Mouse (Mus musculus) cerebellum, adult 2 months (tissue): ENCODE measurements at regions not wholly inside any gene's neighbourhood (a gene's known extent, or its start where the extent isn't known, plus 50 kb on each side); places are given as distances from the start of the nearest gene placed in this dataset.

Experiments used
- CTCF ChIP-seq: fragments of 200-500 bp; IDR thresholded peaks from 2 replicates; pipeline ENCODE4 v1.5.1; 2011; ENCODE audit warnings: low read depth, mild to moderate bottlenecking, control low read depth, low read length, moderate library complexity, borderline replicate concordance; ENCODE audit not compliant: insufficient read depth
- POLR2A ChIP-seq: fragments of 200-500 bp; IDR thresholded peaks from 2 replicates; pipeline ENCODE4 v1.6.1; 2011; ENCODE audit warnings: low read length, control low read depth, borderline replicate concordance; ENCODE audit not compliant: insufficient read depth

DNA sequence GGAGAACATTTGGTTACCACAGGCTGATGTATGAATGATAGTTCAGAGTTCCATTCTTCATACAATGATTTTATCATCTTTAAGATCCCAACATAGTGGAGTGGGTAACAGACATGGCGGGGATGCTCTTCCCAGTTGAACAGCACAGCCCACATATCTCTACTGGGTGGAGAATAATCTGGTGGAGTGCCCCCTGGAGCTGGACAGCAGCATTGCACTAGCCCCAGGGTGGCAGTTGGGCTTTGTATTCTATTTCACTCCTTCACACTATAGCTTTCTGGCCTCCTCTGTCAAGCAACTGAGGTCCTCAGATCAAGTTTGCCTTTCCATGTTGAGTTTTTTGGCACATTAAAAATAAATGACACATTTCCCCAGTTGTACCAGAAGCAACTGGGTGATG is 569.4 kb upstream of the Mki67 start:
- TF ChIP-seq CTCF (no peak), POLR2A (no peak)
